Mouse (Mus musculus) right cerebral cortex, adult 2 months (tissue): ENCODE measurements around the gene Zbtb1.

Source experiments
- DNase-seq, 2 experiments: peaks; one replicate each; pipeline ENCODE4 v3.0.0; 2021 to 2022; ENCODE audit warnings: low spot score in 2 of 2

Zbtb1 gene

GRCm38 (mm10) chr12:76369978-76370830 is at the start of gene Zbtb1:
Gene Zbtb1, plus strand, starts transcription at chr12:76370266.
- peak; percentile 77 to 85 for DNase-seq

DNA sequence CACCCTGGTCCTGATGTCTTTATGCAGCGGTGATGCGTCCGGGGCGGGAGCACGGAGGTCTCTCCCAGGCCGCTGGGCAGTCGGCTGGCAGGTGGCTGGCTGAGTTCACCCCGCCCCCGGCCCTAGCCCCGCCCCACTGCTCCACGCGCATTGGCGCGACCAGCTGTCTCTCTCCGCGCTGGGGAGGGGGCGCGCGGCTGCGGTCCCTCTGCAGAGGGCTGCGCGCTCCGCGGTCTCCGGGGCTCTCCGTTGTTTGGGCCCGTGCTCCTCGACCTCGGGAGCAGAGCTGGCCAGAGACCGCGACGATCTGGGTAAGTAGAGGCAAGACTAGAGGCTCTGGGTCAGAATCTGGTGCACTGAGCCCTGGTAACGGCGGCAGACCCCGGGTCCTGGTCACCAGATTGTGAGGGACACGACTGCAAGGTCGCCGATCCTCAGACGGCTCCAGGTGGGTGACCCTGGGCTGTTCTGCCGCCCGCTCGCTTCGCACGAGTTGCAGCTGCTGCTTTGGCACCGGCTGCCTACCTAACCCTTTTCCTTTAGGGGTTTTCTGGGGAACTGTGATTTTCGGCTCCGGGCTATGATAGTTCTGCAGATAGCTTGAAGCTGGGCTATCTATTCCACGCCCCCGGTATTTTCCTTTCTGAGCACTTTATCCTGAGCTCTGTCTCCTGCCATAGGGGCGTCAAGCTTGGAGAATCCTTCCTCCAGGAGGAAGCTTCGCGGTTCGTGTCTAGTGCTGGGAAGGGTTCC is 45.2 kb upstream of the Zbtb1 start, which contains the start of gene Akap5:
Gene Akap5 (plus strand): TSS at position 213 of the 753 bp plus-strand sequence.
- peak; percentile 60 to 71 for DNase-seq

DNA sequence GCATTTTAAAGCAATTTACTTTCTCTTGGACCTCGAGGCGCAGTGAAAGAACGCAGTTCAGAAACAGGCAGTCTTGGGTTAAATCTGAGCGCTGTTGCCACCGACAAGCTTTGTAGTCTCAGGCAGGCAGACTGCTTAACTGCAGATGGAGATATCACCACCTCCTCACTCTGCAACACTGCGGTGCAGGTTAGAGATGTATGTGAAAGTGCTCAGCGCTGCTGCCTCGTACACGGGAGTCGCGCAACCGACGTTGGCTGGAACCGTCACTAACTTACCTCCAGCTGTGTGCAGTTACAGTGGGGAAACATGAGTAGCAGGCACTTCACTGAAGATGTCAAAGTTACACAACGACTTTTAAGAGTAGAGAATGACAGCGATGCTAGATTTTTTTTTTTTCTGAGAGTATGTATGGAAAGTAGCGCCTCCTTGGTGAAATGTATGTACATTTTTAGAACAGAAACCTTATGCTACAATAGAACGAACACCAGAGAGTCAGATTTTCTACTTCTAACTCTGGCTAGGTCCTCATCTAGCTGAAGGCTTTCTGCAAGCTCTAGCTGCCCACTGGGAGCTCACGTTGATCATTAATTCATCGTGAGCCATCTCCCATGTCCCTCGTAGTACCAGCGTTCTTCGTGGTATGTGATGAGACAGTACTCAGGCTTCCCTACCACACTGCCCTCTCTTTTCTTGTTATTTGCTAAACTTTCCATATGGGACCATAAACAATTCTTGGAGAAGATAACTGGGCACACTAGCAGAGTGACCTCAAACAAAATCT is 43.4 kb upstream of the Zbtb1 start:
- DNase-seq = peak; percentile 71 to 78

DNA sequence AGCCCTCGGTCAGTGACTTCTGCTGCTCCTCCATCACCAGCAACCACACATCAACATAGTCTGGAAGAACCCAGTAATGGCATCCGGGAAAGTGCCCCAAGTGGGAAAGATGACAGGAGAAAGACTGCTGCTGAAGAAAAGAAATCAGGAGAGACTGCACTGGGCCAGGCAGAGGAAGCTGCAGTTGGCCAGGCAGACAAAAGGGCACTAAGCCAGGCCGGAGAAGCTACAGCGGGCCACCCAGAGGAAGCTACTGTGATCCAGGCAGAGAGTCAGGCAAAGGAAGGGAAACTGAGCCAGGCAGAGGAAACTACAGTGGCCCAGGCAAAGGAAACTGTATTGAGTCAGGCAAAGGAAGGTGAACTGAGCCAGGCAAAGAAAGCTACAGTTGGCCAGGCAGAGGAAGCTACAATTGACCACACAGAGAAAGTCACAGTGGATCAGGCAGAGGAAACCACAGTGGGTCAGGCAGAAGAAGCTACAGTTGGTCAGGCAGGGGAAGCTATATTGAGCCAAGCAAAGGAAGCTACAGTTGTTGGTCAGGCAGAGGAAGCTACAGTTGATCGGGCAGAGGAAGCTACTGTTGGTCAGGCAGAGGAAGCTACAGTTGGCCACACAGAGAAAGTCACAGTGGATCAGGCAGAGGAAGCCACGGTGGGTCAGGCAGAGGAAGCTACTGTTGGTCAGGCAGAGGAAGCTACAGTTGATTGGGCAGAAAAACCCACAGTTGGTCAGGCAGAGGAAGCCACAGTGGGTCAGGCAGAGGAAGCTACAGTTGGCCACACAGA is 41.3 kb upstream of the Zbtb1 start:
- DNase-seq = no peak

DNA sequence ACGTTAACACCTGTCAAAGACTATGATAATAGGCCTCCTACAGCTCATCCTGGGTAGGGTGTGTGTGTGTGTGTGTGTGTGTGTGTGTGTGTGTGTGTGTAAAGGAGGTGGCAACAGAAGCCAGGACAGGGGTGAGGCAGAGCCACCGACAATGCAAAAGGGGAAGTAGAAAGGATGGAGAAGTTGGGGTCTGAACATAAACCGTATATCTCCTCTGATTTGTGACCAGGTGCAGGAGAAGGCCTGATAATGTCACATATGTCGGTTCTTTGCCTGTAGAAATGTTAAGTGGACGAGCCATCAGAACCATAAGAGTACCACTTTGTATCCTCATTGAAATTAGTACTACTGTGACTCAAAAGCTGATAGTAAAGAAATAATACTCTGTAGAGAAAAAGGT is 36.4 kb upstream of the Zbtb1 start:
- no peak for DNase-seq

DNA sequence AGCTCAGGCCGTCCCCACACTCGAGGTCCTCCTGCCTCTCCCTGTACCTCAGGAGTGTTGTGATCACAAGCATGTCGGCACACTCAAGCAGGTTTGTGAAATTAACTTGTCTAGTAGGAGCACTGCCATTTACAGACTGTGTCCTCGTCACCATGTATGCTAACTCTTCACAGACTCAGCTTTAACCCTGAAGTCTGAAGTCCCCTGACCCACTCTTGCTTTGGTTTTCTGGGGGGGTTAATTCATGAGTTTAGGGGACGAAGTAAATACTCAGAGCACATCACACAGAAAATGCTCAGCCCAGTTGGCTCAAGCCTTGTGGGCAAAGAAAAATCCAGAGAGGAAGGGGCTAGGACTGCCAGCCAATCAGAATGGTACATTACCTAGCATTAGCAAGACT is 34.4 kb upstream of the Zbtb1 start:
- no peak for DNase-seq

- DNase-seq = no peak
Measured at GRCm38 (mm10) chr12:76336111-76336965, 33.7 kb upstream of the Zbtb1 start.

DNA sequence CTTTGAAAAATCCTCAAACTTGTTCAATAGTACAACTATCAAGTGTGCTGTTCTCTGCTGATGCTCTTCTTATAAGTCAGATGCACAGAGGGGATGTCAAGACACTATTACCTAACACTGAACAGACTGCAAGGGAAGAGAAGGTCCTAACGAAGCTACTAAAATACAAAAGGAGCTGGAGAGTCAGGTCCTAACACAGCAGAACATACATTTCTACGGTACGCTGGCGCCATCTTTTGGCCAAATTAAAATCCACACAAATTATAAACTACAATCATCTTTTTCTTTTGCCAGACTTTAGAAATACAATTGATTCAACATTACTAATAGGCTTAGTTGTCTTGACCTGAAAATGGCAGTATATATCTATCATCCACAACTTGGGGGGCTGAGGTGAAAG is 29.0 kb upstream of the Zbtb1 start:
- DNase-seq = peak; percentile 75 to 80

DNA sequence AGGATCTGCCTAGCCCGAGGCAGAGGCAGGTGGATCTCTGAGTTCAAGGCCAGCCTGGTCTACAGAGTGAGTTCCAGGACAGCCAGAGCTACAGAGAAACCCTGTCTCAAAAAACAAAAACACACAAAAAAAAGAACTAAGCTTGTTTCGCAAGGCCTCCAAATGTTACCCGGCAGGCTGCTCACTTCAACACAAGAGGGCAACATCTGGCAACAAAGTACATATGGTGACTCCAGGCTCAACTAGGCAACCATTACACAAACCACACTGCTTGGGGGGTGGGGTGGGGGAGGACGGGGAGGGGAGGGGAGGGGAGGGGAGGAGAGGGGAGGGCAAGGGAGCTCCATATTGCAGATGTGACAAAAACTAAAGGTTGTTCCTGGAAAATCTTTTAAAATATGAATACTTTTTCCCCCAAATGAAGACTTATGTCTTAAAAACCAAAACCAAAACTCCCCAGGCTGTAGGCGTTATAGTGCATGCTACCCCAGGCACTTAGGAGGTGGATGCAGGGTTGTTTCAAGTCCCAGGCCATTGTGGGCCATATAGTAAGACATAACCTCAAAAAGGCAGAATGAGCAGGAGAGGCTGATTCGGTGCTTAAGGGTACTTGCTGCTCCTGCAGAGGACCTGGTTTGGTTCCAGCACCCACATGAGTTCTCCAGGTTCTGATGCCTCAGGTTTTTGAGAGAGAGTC is 24.2 kb upstream of the Zbtb1 start:
- peak in 1 of 2 experiments; percentile 1 for DNase-seq

GRCm38 (mm10) chr12:76349680-76350220 is 20.3 kb upstream of the Zbtb1 start:
- DNase-seq = no peak

DNA sequence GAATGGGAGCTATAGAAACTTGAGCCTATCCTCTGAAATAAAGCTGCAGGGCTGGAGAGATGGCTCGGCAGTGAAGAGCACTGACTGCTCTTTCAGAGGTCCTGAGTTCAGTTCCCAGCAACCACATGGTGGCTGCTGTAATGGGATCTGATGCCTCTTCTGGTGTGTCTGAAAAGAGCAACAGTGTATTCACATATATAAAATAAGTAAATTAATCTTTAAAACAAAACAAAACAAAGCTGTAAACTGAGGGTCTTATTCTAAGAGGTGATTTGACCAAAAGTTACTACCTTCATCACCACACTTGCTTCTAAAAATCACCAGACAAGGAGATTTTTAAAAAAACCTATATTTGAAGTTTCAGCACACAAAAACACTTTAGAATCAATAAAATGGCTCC is 9.2 kb upstream of the Zbtb1 start:
- DNase-seq = no peak

- DNase-seq = no peak
Measured at GRCm38 (mm10) chr12:76361405-76362302, 8.4 kb upstream of the Zbtb1 start.

GRCm38 (mm10) chr12:76362303-76362676 is 7.8 kb upstream of the Zbtb1 start:
- DNase-seq = no peak

- DNase-seq = no peak
Measured at GRCm38 (mm10) chr12:76366276-76366675, 3.8 kb upstream of the Zbtb1 start.

GRCm38 (mm10) chr12:76367096-76367995 is 2.7 kb upstream of the Zbtb1 start:
- no peak for DNase-seq

DNA sequence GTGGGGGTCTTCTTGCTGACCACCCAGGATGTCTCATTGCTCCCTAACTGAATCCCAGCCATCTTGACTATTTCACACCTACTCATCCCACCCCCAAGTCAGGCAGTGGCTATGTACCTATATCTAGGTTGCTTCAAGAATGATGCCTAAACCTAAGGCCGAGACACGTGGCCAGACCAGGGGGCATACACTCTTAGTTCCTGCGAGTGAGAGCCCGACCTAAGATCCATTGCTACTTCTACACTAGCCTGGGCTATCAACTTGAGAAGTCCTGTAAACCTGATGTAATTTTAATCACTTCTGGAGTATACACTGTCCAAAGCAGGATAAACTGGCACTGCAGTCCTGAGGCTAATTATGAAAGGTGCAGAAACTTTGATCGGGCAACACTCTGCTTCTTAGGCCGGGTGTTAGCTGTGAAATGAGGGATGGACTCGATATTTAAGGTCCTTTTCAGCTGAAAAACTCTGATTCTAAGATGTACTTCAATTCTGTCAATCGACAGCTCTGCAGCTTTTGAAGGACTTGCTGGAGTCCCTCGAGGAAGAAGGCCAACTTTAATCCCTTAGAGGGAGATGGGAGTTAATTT is 1.8 kb upstream of the Zbtb1 start:
- DNase-seq = no peak

- DNase-seq = peak in 1 of 2 experiments; percentile 29
Measured at GRCm38 (mm10) chr12:76368790-76369205, 1.3 kb upstream of the Zbtb1 start.
